Mouse (Mus musculus): Measurements from ENCODE around the gene Tigd3.

- TF ChIP-seq MYOG (IDR thresholded peaks at IDR 0.05; ENCODE audit: control insufficient read depth in 1 of 3, insufficient read depth in 1 of 3, insufficient read length in 2 of 3, low read depth in 2 of 3) (peak in 1 of 3 experiments; percentile 22), POLR2A (IDR thresholded peaks at IDR 0.05; ENCODE audit: insufficient read length, low read depth) (peak; percentile 57), POLR2AphosphoS2 (IDR thresholded peaks at IDR 0.05; ENCODE audit: insufficient read length, low read depth) (peak; percentile 53), TCF12 (IDR thresholded peaks at IDR 0.05; ENCODE audit: insufficient read depth, poor library complexity, severe bottlenecking) (no peak), SRF (IDR thresholded peaks at IDR 0.05; ENCODE audit: control insufficient read depth, insufficient read length, low read depth) (no peak), USF1 (IDR thresholded peaks at IDR 0.05; ENCODE audit: low read depth) (no peak), E2F4 (IDR thresholded peaks at IDR 0.05; ENCODE audit: insufficient read depth) (no peak), MAX (IDR thresholded peaks at IDR 0.05; ENCODE audit: low read depth) (no peak), MYOD1 (IDR thresholded peaks at IDR 0.05; ENCODE audit: control insufficient read depth in 1 of 3, insufficient read length in 2 of 3, low read depth in 2 of 3) (no peak), CEBPB (IDR thresholded peaks at IDR 0.05; ENCODE audit: insufficient read depth, poor library complexity, severe bottlenecking) (no peak), REST (IDR thresholded peaks at IDR 0.05; ENCODE audit: insufficient read depth, insufficient read length) (no peak), TCF3 (IDR thresholded peaks at IDR 0.05; ENCODE audit: insufficient read length, low read depth) (no peak)
Measured at GRCm38 (mm10) chr19:5912103-5913006, 18.4 kb upstream of the Tigd3 start.
